Mouse (Mus musculus) embryo, embryonic 11.5 days (tissue): ENCODE data around the gene Ap4b1.
A peak's percentile ranks its signal among the peaks of the same experiment; 100 is the strongest.
"Not testable (repeated sequence)": the region's sequence is repeated elsewhere in the genome, so short reads cannot be mapped to it uniquely, and the experiment has no call there.

Experiments used
- DNase-seq: peaks from one replicate; pipeline ENCODE4 v3.0.0-alpha.2; 2012; ENCODE audit warnings: low read depth, low spot score

Ap4b1 gene

GRCm38 (mm10) chr3:103808891-103809798 is at the start of gene Ap4b1, which contains the start of the genes Dclre1b and Gm43064:
Gene Ap4b1 (plus strand): TSS chr3:103809520.
Gene Dclre1b (minus strand): TSS chr3:103809444.
Gene Gm43064 (plus strand): TSS chr3:103809573.
- DNase-seq = peak; percentile 88

- DNase-seq = no peak
These were observed 42.5 kb upstream of the Ap4b1 start for GRCm38 (mm10) chr3:103766789-103767188.

DNA sequence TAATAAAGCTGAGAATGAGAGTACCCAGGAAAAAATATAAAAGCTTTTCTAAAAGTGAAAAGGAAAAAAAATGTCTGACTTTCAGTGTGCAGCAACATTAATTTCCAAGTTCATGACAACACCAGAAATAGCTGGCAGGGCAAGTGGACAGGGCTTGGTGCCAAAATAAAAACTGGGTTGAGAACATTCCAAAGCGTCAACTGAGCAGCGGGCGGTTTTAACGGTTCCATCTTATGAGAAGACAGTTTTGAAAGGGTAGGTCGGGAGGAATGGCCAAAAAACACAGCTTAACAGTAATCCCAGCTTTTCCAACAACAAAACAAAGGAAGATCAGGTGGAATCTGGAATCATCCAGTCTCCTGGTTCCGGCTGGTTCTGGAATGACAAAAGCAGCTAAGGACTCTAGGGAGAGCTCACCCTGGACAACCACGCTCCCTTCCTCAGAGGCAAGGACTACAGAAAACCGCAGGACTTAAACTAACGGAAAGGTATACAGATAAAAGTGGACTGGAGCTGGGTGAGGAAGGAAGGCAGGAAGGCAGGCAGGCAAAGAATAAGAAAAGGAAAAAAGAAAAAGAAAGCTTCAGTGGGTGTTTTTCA is 37.7 kb upstream of the Ap4b1 start:
- DNase-seq = no peak

GRCm38 (mm10) chr3:103772846-103773245 is 36.5 kb upstream of the Ap4b1 start:
- no peak for DNase-seq

DNA sequence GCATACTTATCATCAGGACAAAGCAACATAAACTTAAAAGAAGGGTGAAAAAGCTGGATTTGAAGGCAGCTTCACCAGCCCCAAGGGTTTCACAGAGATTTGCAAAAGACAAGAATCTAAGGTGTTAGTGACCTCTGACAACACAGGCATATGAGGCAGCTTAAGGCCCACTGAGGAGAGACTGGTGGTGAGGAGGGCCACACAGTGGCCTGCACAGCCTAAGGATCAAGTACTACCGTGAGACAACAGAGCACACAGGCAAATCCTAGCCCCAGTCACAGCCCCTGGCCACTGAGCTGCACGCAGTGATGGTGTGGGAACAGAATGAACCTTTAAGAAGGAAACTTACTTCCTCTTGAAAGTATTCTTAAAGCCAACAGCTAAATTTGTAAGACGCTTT is 35.8 kb upstream of the Ap4b1 start:
- no peak for DNase-seq

GRCm38 (mm10) chr3:103774009-103774408 is 35.3 kb upstream of the Ap4b1 start:
- no peak for DNase-seq

DNA sequence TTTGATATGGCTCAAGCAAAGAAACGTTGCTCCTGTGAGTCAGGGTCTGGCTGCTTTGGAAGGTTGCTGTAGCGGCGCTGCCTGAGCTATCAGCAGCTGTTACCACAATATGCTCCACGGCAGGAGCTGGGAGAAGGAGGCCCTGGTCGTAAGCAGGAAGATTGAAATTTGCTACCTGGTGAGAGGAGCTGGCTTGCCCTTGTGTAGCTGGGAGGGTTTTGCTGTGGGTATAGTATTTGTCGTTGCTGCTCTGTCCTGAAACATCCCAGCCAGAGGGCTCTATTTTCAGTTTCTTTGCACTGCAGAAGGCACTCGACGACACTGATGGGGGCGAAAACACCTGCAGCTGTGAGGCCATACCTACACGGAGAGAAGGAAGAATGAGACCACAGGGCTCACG is 31.4 kb upstream of the Ap4b1 start:
- no peak for DNase-seq

GRCm38 (mm10) chr3:103778660-103779059 is 30.7 kb upstream of the Ap4b1 start:
- no peak for DNase-seq

DNA sequence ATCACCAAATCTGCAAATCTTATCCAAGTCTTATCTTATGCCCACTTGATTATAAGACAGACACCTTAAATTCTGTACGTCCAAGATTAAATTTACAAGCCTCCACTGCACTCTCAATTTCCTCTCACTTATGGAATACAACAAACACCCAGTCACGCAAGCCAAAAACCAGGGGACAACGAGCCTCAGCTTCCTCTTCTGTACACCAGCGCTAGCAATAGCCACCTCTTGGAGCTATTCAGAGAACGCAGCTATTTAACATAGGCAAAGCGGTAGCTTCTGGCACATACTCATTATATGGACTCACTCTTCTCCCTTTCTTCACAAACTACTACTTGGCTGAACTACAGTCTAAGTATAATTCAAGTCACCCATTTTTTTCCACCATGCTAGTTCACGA is 30.1 kb upstream of the Ap4b1 start:
- DNase-seq = no peak

GRCm38 (mm10) chr3:103780271-103780670 is 29.0 kb upstream of the Ap4b1 start:
- no peak for DNase-seq

DNA sequence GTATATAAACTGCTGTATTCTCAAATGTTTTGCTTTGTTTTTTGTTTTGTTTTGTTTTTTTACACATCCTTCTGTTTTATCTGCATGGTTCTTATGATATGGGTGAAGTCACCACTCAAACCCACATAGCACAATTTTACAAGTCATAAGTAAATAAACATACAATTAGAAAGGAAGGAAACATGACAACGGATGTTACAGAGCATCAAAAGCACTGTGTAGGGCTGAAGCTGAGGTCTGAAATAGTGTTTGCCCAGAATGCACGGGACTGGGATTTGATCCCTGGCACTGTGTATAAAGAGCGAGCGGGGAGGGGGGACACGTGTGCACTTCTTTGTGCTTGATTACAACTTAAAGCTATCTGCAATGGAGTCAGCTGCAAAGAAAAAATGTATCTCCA is 28.5 kb upstream of the Ap4b1 start:
- DNase-seq = no peak

DNA sequence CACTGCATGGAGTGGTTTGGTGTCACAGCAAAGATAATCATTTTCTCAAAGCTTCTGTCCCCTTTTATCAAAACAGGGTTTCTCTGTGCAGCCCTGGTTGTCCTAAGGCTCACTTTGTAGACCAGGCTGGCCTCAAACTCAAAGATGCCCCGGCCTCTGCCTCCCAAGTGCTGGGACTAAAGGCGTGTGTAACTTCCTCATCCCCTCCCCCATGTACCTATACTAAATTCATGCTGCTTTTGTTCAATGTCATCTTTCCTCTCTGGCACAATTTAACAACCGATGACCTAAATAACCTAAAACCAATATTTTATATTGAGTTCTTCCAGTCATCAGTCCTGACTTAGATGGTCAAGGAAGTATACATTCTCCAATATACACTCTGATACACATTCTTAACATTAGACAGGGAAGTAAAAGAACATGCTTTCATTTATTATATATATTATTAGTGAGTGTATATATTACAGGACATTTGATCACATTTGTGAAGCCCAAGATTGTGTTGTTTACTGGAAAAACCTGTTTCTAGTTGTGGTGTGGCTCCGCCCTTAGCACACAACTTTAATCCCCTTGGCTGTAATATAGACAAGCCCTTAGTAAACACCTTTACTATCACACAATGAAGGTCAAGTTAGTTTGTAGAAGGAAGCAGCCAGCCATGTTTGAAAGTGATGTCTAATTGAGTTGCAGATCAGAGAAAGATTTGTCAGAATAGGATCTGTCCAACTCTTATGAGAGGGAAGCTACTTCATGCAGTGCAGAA is 26.3 kb upstream of the Ap4b1 start:
- no peak for DNase-seq

DNA sequence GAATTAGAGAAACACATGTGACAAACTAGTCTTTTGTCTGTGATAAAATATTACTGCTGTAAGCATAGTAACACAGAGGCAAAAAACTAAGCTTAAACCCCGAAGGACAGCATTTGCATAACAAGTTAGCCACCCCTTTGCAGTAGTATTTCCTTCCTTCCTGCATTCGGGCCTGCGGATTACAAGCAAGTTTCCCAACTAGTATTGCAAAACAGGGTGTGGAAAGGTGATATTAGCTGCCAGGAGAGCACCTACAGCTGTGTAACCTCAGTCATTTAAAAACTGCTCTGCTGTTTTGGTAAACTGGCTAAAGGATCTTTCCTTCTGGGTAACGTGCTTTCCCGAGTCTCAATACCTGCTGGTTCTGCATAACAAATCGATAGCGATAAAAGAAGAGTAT is 22.1 kb upstream of the Ap4b1 start:
- no peak for DNase-seq

DNA sequence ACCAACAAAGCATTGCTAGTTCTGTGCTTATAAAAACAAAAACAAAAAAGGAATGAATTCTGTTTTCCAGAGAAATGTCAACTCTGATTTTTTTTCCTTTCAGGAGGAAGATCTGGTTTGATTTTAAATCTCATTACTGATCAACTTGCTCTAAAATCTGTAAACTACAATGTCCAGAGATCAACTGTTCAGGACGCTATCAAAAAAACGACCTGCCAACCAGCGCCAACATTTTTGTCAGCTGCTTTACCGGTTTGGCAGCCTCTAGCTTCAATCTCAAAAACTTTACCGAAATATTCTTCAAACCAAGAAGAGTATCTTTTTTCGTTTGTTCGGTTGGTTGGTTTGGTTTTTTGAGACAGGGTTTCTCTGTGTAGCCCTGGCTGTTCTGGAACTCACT is 20.2 kb upstream of the Ap4b1 start:
- DNase-seq = no peak

DNA sequence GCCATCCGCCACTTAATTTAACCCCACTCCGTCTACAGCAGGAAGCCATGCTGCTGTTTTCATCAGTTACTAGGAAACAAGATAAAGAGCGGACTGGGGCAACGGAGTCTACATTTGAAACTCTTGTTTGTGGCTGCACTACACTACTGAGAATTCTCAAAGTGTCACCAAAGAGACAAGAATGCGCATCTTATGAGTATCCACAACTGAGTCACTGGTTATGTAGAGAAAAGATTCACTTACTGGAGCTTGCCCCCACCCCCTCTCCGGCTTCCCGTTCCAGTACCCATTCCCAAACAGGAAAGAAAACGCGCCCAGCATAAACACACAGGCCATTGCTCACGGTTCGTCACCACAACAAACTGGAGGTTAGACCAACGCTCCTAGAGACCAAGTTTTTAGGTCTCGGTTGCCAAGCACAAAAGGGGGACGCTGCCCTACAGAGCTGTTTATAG is 19.4 kb upstream of the Ap4b1 start:
- DNase-seq = no peak

DNA sequence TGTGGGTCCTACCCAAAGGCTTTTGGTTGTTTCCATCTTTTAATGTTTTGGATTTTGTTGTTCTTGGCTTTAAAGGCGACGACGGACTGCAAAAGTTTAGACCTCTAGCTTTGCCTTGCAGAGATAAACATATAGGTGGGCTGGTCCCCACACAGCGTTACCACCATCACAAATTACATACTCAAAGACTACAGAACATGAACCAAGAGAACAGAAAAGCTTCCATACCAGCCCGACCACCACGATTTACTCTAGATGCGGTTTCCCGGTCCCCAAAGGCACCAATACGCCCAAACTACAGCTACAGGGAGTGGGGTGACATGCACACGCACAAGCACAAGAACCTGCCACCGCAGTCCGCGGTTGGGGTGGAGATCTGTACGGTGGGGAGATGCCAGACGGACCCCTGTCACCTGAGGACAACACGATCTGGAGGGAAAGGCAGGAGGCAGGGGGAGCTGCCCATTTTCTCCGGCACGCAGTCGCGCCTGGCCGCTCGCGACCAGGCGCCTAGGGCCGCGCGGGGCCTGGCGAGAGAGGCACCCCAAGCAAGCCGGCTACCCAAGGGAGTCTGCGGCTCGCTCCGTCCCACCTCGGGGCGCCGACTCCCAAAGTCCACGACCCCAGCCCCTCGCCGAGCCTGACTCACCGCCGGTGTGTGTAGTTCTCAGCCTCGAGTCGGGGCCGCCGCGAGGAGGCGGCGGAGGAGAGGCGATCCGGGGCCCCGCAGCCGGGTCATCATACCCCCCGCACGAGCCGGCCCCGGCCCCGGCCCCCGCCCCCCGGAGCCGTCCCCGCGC is 18.8 kb upstream of the Ap4b1 start:
- DNase-seq = no peak

GRCm38 (mm10) chr3:103791230-103792110 is 17.9 kb upstream of the Ap4b1 start, which contains the start of gene Hipk1:
Gene Hipk1 (minus strand): TSS chr3:103791563.
- peak; percentile 80 for DNase-seq

- DNase-seq = not testable (repeated sequence)
These were observed 17.3 kb upstream of the Ap4b1 start for GRCm38 (mm10) chr3:103792111-103792406.

DNA sequence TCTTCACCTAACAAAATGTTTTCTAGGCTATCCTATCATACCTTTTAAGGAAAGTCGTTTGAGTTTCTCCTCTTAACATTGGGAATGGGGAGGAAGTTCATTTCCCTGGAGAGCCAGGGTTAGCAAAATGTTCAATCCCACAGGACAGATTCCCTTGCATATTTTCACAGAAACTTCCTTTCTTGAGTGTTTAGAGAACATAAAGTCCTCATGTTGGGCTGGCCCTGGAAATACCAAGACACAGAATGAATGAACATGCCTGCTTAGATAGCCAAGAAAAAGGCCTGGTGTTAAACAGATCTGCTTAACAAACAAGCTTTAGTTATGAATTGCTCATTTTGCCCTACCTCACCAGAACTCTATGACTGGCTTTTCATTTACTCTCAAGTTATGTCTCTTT is 16.8 kb upstream of the Ap4b1 start:
- no peak for DNase-seq

DNA sequence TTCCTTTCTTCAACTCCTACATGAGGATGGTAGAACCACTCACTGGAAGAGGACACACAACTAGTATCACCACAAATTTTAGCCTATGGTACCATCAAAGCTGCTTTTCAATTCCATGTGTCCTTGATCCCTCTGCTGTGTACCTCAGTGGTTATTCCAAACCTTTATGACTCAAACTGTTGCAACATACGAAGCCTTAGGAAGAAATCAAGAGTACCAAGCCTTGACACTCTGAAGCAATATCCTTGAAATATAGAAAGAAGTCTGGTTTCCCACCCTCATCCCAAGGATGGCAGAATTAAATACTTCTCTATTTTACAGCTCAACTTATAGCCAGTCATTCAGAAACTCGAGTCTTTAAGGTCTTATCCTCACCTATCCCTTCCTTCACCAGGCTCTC is 12.9 kb upstream of the Ap4b1 start:
- no peak for DNase-seq
